Mouse (Mus musculus): ENCODE results near the gene Wdr75.

Wdr75 gene

GRCm38 (mm10) chr1:45838271-45838670, 43.3 kb downstream of the Wdr75 start:
- no peak for DNase-seq

DNA sequence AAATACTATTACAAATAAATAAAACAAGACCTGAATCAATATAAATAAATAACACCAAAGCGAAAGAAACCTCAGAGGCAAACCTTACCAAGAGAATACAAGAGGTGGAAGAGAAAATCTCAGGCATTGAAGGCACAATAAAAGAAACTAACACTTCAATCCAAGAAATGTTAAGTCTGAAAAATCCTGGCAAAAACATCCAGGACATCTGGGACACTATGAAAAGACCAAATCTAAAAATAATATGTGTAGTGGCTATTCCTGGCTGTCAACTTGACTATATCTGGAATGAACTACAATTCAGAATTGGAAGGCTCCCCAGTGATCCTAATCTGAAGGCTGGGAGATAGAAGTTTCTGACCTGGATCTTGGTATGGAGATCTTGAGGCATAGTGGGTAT, 50.5 kb downstream of the Wdr75 start:
- no peak for DNase-seq

- DNase-seq = no peak
Observed at GRCm38 (mm10) chr1:45858038-45858437, 63.1 kb downstream of the Wdr75 start.

GRCm38 (mm10) chr1:45860349-45860748, 65.4 kb downstream of the Wdr75 start:
- DNase-seq = no peak

- no peak for DNase-seq
Observed at GRCm38 (mm10) chr1:45861162-45861561, 66.2 kb downstream of the Wdr75 start.

DNA sequence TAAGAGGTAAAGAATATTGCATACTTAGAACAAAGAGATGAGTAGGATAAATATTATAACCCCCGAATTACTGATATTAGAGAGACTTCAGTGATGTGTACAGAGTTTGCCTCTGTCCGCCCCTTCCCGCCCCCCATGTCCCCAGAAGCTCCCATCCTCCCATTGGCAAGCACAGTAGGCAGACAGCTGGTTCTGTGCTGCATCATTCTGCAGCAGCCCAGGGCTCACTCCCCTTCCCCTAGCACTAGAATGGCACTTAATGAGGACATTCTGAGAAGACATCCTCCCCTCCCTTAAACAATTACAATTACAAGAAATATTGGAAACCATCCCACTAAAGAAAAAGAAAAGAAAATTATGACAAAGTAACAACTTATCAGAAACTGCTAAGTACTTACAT, 68.7 kb downstream of the Wdr75 start:
- no peak for DNase-seq

DNA sequence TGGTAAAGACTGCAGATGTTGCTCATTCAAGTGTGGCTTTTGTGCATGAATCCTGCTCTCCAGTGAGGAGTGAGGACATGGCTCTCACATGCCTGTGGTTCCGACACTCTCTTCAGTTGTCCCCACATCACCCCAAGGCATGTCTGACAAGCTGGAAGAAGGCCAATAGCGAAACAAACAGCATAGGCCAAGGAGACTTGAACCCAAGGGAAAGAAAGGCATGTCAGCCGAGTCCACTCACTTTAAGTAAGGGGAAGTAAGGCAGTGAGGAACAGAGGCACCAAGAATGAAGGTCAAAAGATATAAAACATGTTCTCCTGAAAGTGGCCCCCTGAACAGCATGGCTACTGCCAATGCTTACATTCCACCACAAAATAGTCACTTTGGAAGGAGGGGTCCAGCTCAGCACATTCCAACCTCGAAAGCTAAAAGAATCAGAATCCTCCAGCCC, 69.6 kb downstream of the Wdr75 start:
- DNase-seq = no peak

GRCm38 (mm10) chr1:45865316-45865715, 70.3 kb downstream of the Wdr75 start:
- DNase-seq = no peak

GRCm38 (mm10) chr1:45865727-45866126, 70.8 kb downstream of the Wdr75 start:
- no peak for DNase-seq

DNA sequence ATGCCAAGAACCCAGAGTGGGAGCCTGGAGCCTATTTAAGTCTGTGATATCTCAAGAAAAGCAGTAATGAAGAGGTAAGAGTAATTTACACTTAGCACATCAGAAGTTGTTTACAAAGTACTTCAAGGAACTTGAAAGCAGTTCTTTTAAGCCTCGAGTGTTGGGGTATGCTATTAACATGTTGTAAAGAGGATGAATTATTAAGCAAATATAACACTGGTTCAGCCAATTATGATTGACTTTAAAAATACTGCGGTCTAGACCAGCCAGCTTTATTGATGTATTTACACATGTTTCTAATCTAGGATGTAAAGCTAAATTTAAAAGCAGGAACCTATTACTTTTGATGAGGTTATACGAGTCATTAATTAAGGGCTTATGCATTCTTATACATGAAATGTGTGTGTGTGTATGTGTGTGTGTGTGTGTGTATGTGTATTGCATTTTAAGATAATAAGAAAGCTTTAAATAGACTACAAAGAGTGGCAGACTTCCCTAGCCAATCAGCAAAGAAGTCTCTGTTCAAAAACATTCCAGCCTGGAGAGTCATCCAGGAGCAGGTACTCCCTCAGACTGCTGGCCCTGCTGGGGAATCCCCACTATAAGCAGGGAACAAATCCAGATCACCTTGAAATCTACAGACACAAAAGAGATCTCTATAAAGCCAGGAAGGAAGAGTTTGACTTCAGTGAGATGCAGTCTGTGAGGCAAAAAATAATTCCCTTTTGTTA, 71.5 kb downstream of the Wdr75 start:
- no peak for DNase-seq

DNA sequence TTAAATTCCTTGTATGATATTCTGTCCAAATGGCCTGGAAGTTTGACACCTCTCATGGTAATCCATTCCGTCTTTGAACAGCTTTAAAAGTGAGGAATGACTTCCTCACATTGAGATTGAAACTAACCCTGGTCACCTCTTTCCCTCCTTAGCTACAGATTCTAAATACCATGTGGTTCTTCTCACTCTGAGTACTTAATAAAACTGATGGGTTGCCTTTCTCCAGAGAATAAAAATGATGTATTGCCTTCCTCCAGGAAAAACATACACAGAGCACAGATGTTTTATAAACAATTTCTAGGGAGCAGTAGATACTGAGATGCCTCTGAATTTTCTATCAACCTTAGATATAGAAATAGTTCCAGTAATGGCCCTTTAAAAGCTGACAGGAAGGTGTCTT, 73.1 kb downstream of the Wdr75 start:
- DNase-seq = no peak

GRCm38 (mm10) chr1:45868479-45869137, 73.6 kb downstream of the Wdr75 start:
- DNase-seq = no peak
